Mouse (Mus musculus): ENCODE measurements around the gene Gm20388.

- TF ChIP-seq CTCF (IDR thresholded peaks at IDR 0.05; ENCODE audit: insufficient read depth, low read depth, low read length) (no peak), POLR2A (IDR thresholded peaks at IDR 0.05; ENCODE audit: insufficient read depth, low read depth, low read length) (no peak)
Observed at GRCm38 (mm10) chr8:123725261-123725660, 3814.6 kb downstream of the Gm20388 start.

Measured in olfactory bulb, adult 2 months (tissue).